Mouse (Mus musculus) hindbrain, embryonic 13.5 days (tissue): ENCODE measurements around the gene Nkain2. TPM values are rescaled to one million over a fixed set of nuclear protein-coding genes. Genes with fewer than 3 reads are reported as not detected.

Experiments used
- ATAC-seq: fragments of 200-750 bp; cut with Nextera tagmentation; 2 replicates; pipeline ENCODE4 v1.8.0; 2017; ENCODE audit warnings: moderate TSS enrichment; ENCODE audit not compliant: low FRiP score
- H3K27ac ChIP-seq: fragments of 300-500 bp; sonication (generic); 2 replicates; pipeline ENCODE4 v1.5.1; 2015; ENCODE audit warnings: inconsistent platforms, mild to moderate bottlenecking, moderate library complexity
- H3K27me3 ChIP-seq: fragments of 300-500 bp; sonication (generic); 2 replicates; pipeline ENCODE4 v1.6.1; 2015; ENCODE audit warnings: mild to moderate bottlenecking, inconsistent platforms
- H3K36me3 ChIP-seq: fragments of 300-500 bp; sonication (generic); 2 replicates; pipeline ENCODE4 v1.6.1; 2015; ENCODE audit warnings: mild to moderate bottlenecking, inconsistent platforms
- H3K4me1 ChIP-seq: fragments of 300-500 bp; sonication (generic); replicated peaks from 2 replicates; pipeline ENCODE4 v1.6.1; 2015; ENCODE audit warnings: inconsistent platforms
- H3K4me2 ChIP-seq: fragments of 300-500 bp; sonication (generic); 2 replicates; pipeline ENCODE4 v1.6.1; 2015; ENCODE audit warnings: inconsistent platforms, mild to moderate bottlenecking, moderate library complexity
- H3K4me3 ChIP-seq: fragments of 300-500 bp; sonication (generic); 2 replicates; pipeline ENCODE4 v1.5.1; 2015; ENCODE audit warnings: mild to moderate bottlenecking, inconsistent platforms
- H3K9ac ChIP-seq: fragments of 300-500 bp; sonication (generic); 2 replicates; pipeline ENCODE4 v1.6.1; 2015; ENCODE audit warnings: mild to moderate bottlenecking, inconsistent platforms
- H3K9me3 ChIP-seq: fragments of 300-500 bp; sonication (generic); 2 replicates; pipeline ENCODE4 v1.6.1; 2016; ENCODE audit warnings: inconsistent platforms
- WGBS: fragments of 180-500 bp; shearing (Covaris S2); methylation state at CpG from one replicate; pipeline ENCODE4 v1.1.7; 2015; 5-methylcytosine and 5-hydroxymethylcytosine counted together
- polyA plus RNA-seq: library from polyadenylated mRNA; unstranded; fragments of >200 nt; fragmentation: Nextera tagmentation; extraction: Ambion mirVana; gene quantifications from 2 replicates; pipeline ENCODE4 v1.2.1, GENCODE M21; 2015

The Nkain2 gene
- 8.1 and 9.5 TPM in 2 replicates for polyA plus RNA-seq

- peak within 1 kb of the TSS; percentile 70 for H3K4me2 ChIP-seq
- H3K9ac ChIP-seq, result peak within 1 kb of the TSS; percentile 91
- no peaks in the 10 kb centered on the region for H3K27me3 ChIP-seq
- H3K27ac ChIP-seq, result peak within 1 kb of the TSS; percentile 88
- 0 out of 2 replicates have a peak, but pooled peaks cover 4% of the 10 kb centered on the region for H3K4me1 ChIP-seq
- under 1% methylated on average over 63 of the region's 81 CpGs for WGBS
- no peaks in the 10 kb centered on the region for H3K36me3 ChIP-seq
- H3K4me3 ChIP-seq, result peak within 1 kb of the TSS; percentile 91
- no peaks in the 10 kb centered on the region for H3K9me3 ChIP-seq
- ATAC-seq, result peak; percentile 93
These were observed at the start of gene Nkain2 for GRCm38 (mm10) chr10:32889652-32890506. Gene Nkain2, minus strand, starts transcription at chr10:32890462.

GRCm38 (mm10) chr10:32939853-32940252, 49.6 kb upstream of the Nkain2 start:
- Histone ChIP-seq H3K27ac (no peak overlapping the region), H3K9me3 (0 out of 2 replicates have a peak, but pooled peaks cover 4% of the 10 kb centered on the region), H3K4me3 (no peak overlapping the region), H3K9ac (no peak overlapping the region), H3K27me3 (no peaks in the 10 kb centered on the region), H3K4me1 (no peaks in the 10 kb centered on the region), H3K4me2 (no peak overlapping the region), H3K36me3 (no peaks in the 10 kb centered on the region)
- WGBS, result 92% methylated on average over 3 of the region's 3 CpGs
- no peak for ATAC-seq

GRCm38 (mm10) chr10:32895093-32895492, 4.8 kb upstream of the Nkain2 start:
- ATAC-seq, result no peak
- Histone ChIP-seq H3K36me3 (no peaks in the 10 kb centered on the region), H3K4me1 (no peaks in the 10 kb centered on the region), H3K27me3 (no peaks in the 10 kb centered on the region), H3K4me2 (no peak overlapping the region), H3K27ac (no peak overlapping the region), H3K4me3 (no peak overlapping the region), H3K9ac (no peak overlapping the region), H3K9me3 (no peaks in the 10 kb centered on the region)

GRCm38 (mm10) chr10:32890507-32891131, 357 bp upstream of the Nkain2 start:
- Histone ChIP-seq H3K27me3 (no peaks in the 10 kb centered on the region), H3K4me2 (peak overlapping the region; percentile 70), H3K4me3 (peak overlapping the region; percentile 91), H3K36me3 (no peaks in the 10 kb centered on the region), H3K9me3 (no peaks in the 10 kb centered on the region), H3K27ac (peak overlapping the region; percentile 88), H3K9ac (peak overlapping the region; percentile 91), H3K4me1 (0 out of 2 replicates have a peak, but pooled peaks cover 4% of the 10 kb centered on the region)
- WGBS, result 4% methylated on average over 12 of the region's 13 CpGs
- ATAC-seq, result peak; percentile 73

- ATAC-seq, result no peak
These were observed 8.3 kb downstream of the Nkain2 start for GRCm38 (mm10) chr10:32881977-32882376.

DNA sequence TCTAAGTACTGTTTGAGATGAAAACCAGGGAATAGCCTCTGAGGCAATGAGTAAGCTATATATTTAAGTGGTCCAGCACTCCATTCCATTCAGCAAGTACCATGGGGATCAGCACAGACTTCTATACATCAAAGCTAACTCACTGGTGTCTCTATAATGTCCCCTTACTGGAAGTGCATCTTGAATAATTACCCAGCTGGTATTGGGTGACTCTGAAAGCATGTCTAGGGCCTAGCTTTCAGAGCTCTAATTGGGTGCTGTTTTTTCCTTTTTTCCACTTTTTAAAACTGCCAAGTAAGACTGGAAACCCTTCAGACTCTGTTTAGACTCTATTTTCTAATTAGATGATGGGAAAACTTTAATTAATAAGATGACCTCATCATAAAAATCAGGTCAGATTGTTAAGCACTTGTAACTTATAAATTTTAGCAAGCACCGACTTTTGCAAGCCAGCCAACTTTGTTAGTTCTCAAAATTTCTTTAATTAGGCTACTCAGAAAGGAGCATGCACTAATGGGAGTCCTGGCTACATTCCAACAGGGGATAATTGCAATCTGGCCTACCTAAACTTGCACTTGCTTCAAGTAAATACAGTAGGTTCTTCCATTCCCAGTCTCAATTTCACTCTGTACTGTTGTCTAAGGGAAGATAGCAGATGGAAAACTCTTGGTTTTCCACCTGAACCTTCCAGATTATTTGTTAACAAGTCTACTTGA, 19.4 kb downstream of the Nkain2 start:
- H3K9ac ChIP-seq, result no peak overlapping the region
- no peaks in the 10 kb centered on the region for H3K9me3 ChIP-seq
- H3K4me2 ChIP-seq, result no peak overlapping the region
- H3K27ac ChIP-seq, result no peak overlapping the region
- H3K4me1 ChIP-seq, result no peaks in the 10 kb centered on the region
- 91% methylated on average over 1 of the region's 1 CpGs for WGBS
- no peak for ATAC-seq
- H3K36me3 ChIP-seq, result no peaks in the 10 kb centered on the region
- no peaks in the 10 kb centered on the region for H3K27me3 ChIP-seq
- H3K4me3 ChIP-seq, result no peak overlapping the region

More at GRCm38 (mm10) chr10:32881977-32882376, 8.3 kb downstream of the Nkain2 start:
- Histone ChIP-seq H3K4me1 (no peaks in the 10 kb centered on the region), H3K36me3 (no peaks in the 10 kb centered on the region), H3K9ac (no peak overlapping the region), H3K27me3 (no peaks in the 10 kb centered on the region), H3K9me3 (no peaks in the 10 kb centered on the region), H3K4me3 (no peak overlapping the region), H3K27ac (no peak overlapping the region), H3K4me2 (no peak overlapping the region)
- 57% methylated on average over 6 of the region's 6 CpGs for WGBS

DNA sequence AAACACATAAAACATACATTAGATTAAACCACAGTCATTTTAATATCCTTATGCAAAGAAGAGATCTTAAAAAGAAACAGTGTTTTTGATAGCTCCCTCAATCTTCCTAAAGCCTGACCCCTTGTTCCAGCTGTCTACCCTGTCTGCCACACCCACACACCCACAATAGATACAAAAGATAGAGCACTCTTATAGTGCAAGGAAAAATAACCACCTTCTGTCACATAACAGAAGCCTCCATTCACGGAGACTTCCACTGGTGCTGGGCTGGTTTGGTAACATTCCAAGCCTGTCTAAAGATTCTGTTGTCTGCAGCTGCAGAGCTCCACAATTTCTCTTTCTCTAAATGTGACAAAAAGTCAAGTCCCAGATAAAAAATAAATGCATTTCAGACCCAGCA, 20.7 kb downstream of the Nkain2 start:
- H3K36me3 ChIP-seq, result no peaks in the 10 kb centered on the region
- no peak for ATAC-seq

DNA sequence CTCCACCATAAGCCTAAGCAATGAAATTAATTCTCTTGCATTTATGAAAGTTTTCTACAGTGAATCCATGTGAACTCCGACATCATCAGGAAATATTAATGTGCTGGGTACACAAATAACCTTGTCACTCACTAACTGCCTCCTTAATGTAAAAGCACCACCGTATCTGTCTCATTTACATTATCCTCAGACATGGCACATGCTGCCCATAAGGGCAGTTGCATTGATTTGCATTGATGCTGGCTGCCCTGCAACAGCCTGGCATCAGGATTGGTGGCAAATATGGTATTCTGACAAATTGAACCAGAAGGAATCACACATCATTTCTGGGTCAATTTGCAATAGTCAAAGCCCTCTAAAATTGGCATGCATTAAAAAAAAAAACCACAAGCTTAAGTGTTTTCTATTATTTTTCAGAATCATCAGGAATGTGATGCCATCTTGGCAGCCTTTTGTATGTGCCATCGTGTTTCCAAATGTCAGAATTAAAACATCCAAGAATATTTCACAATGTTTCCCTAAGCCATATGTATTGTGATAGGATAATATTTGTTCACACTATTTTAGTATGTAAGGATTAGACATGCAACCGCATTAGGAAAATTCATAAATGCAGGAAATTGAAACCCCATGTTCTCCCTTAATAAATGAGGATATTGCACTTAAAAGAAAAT, 74.9 kb downstream of the Nkain2 start:
- no peaks in the 10 kb centered on the region for H3K4me1 ChIP-seq
- H3K9me3 ChIP-seq, result no peaks in the 10 kb centered on the region
- no peak overlapping the region for H3K9ac ChIP-seq
- ATAC-seq, result no peak
- 74% methylated on average over 4 of the region's 4 CpGs for WGBS
- no peak overlapping the region for H3K27ac ChIP-seq
- H3K27me3 ChIP-seq, result no peaks in the 10 kb centered on the region
- H3K36me3 ChIP-seq, result no peaks in the 10 kb centered on the region
- H3K4me2 ChIP-seq, result no peak overlapping the region
- H3K4me3 ChIP-seq, result no peak overlapping the region

More for the DNA sequence above, 20.7 kb downstream of the Nkain2 start:
- no peak overlapping the region for H3K4me2 ChIP-seq
- H3K9ac ChIP-seq, result no peak overlapping the region
- H3K4me3 ChIP-seq, result no peak overlapping the region
- no peak overlapping the region for H3K27ac ChIP-seq
- no peaks in the 10 kb centered on the region for H3K27me3 ChIP-seq
- H3K9me3 ChIP-seq, result no peaks in the 10 kb centered on the region
- no peaks in the 10 kb centered on the region for H3K4me1 ChIP-seq
- 23% methylated on average over 1 of the region's 1 CpGs for WGBS

GRCm38 (mm10) chr10:32796215-32796614, 94.0 kb downstream of the Nkain2 start:
- Histone ChIP-seq H3K36me3 (no peaks in the 10 kb centered on the region), H3K9ac (no peak overlapping the region), H3K27ac (no peak overlapping the region), H3K9me3 (no peaks in the 10 kb centered on the region), H3K4me2 (no peak overlapping the region), H3K27me3 (no peaks in the 10 kb centered on the region), H3K4me1 (no peaks in the 10 kb centered on the region), H3K4me3 (no peak overlapping the region)
- no peak for ATAC-seq
- 76% methylated on average over 2 of the region's 2 CpGs for WGBS

GRCm38 (mm10) chr10:32790541-32790940, 99.7 kb downstream of the Nkain2 start:
- H3K27me3 ChIP-seq, result no peaks in the 10 kb centered on the region
- no peak overlapping the region for H3K9ac ChIP-seq
- no peaks in the 10 kb centered on the region for H3K4me1 ChIP-seq
- no peak overlapping the region for H3K4me2 ChIP-seq
- ATAC-seq, result no peak
- H3K36me3 ChIP-seq, result no peaks in the 10 kb centered on the region
- H3K9me3 ChIP-seq, result no peaks in the 10 kb centered on the region
- no peak overlapping the region for H3K4me3 ChIP-seq
- no peak overlapping the region for H3K27ac ChIP-seq

DNA sequence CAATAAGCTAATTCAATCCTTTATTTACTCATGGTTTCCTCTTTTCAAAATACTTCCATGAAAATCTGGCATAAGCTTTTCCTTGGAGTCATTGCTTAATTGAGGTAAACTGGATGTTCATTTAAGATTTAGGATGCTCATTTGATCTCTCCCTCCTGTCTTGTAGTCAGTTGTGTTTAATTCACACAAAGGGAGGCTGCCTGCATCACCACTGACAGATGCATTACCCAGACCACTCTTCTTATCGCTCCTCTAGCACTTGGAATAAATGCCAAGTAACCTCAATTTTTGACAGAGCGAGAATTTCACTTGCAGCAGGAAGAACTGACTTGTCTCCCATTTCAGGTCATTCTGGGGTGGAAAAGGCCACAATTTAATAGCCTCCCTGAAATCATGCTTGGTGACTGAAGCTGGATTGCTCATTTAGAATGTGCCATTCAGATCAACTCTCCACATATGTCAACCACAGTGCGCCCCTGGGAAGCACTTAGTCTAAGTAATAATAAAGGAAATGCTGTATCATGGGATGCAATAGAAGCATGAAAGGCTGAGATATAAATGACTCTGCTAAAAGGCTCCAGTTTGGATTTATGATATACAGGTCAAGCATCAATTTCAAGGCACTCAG, 107.4 kb downstream of the Nkain2 start:
- 80% methylated on average over 3 of the region's 3 CpGs for WGBS
- Histone ChIP-seq H3K4me3 (no peak overlapping the region), H3K4me2 (no peak overlapping the region), H3K27me3 (no peaks in the 10 kb centered on the region), H3K27ac (no peak overlapping the region), H3K4me1 (no peaks in the 10 kb centered on the region), H3K9me3 (no peaks in the 10 kb centered on the region), H3K9ac (no peak overlapping the region), H3K36me3 (no peaks in the 10 kb centered on the region)
- 0 out of 2 replicates have a peak, but pooled peaks have one; percentile 59 for ATAC-seq
